Mouse (Mus musculus): ENCODE measurements around the gene Egln3. TPM values are rescaled to one million over a fixed set of nuclear protein-coding genes. Genes with fewer than 3 reads are reported as not detected.

Egln3 gene
- polyA plus RNA-seq, 1 experiment from 2014 or later: 16.5 TPM

DNA sequence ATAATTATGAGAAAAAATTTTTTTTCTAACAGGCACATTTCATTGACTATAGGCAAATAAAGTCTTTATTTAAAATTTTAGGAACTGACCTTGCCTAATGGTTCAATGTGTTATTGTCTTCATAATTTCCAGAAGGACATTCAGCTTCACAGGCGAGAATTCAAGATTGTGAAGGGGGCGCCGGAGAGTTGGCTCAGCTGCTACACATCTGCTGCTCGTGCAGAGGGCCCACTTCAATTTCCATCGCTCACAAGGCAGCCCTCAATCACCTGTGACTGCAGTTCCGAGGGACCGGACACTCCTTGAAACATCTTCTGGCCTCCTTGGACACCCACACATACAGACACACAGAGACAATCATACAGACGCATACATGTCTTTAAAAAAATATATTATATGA is 23.9 kb upstream of the Egln3 start:
- Histone ChIP-seq H3K4me3 (ENCODE audit: low read depth, low read length) (no peak overlapping the region), H3K36me3 (ENCODE audit: control insufficient read depth, insufficient read depth, low read length) (no peaks in the 10 kb centered on the region), H3K4me2 (ENCODE audit: low read depth, low read length) (no peak overlapping the region), H3K27ac (replicated peaks; ENCODE audit: low read depth, low read length) (no peak overlapping the region), H3K9ac (ENCODE audit: low read depth, low read length) (no peak overlapping the region), H3K9me3 (ENCODE audit: control insufficient read depth, low read length) (no peaks in the 10 kb centered on the region), H3K4me1 (ENCODE audit: control insufficient read depth, insufficient read depth, low read length) (no peaks in the 10 kb centered on the region), H3K27me3 (replicated peaks; ENCODE audit: control insufficient read depth, insufficient read depth, low read length) (no peaks in the 10 kb centered on the region)
- DNase-seq (ENCODE audit: low spot score) (no peak), ATAC-seq (ENCODE audit: low read depth) (no peak)
- 71% methylated on average over 8 of the region's 8 CpGs for WGBS

- no peak for ATAC-seq (ENCODE audit: low read depth)
- no peak overlapping the region for H3K4me2 ChIP-seq (ENCODE audit: low read depth, low read length)
- no peaks in the 10 kb centered on the region for H3K36me3 ChIP-seq (ENCODE audit: control insufficient read depth, insufficient read depth, low read length)
- 63% methylated on average over 2 of the region's 2 CpGs for WGBS
- H3K4me3 ChIP-seq (ENCODE audit: low read depth, low read length): no peak overlapping the region
- no peaks in the 10 kb centered on the region for H3K9me3 ChIP-seq (ENCODE audit: control insufficient read depth, low read length)
- H3K4me1 ChIP-seq (ENCODE audit: control insufficient read depth, insufficient read depth, low read length): no peaks in the 10 kb centered on the region
- no peak for DNase-seq (ENCODE audit: low spot score)
- H3K27me3 ChIP-seq (replicated peaks; ENCODE audit: control insufficient read depth, insufficient read depth, low read length): no peaks in the 10 kb centered on the region
- no peak overlapping the region for H3K27ac ChIP-seq (replicated peaks; ENCODE audit: low read depth, low read length)
- H3K9ac ChIP-seq (ENCODE audit: low read depth, low read length): no peak overlapping the region
Measured at GRCm38 (mm10) chr12:54226341-54226740, 22.7 kb upstream of the Egln3 start.

DNA sequence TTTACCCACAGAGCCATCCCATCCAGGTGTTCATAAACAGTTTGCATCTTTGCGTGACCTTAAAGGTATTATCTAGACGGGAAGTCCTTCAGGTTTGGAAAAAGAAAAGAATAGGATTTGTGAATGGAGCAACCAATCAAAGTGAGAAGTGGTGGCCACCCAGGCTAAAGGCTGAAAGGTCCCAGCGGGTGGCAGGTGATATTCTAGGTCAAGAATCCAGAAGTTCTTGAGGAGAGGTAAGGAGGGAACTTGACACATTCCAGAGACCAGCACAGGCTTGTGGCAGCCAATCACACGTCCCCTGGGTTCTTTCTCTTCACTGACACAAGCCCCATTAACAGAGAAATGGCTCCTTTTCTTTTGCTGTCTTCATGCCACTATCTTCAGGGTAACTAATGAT is 21.9 kb upstream of the Egln3 start:
- Histone ChIP-seq H3K36me3 (ENCODE audit: control insufficient read depth, insufficient read depth, low read length) (no peaks in the 10 kb centered on the region), H3K27ac (replicated peaks; ENCODE audit: low read depth, low read length) (no peak overlapping the region), H3K9ac (ENCODE audit: low read depth, low read length) (no peak overlapping the region), H3K9me3 (ENCODE audit: control insufficient read depth, low read length) (no peaks in the 10 kb centered on the region), H3K4me1 (ENCODE audit: control insufficient read depth, insufficient read depth, low read length) (no peaks in the 10 kb centered on the region), H3K4me2 (ENCODE audit: low read depth, low read length) (no peak overlapping the region), H3K4me3 (ENCODE audit: low read depth, low read length) (no peak overlapping the region), H3K27me3 (replicated peaks; ENCODE audit: control insufficient read depth, insufficient read depth, low read length) (no peaks in the 10 kb centered on the region)
- ATAC-seq (ENCODE audit: low read depth): no peak
- no peak for DNase-seq (ENCODE audit: low spot score)
- 72% methylated on average over 4 of the region's 4 CpGs for WGBS

DNA sequence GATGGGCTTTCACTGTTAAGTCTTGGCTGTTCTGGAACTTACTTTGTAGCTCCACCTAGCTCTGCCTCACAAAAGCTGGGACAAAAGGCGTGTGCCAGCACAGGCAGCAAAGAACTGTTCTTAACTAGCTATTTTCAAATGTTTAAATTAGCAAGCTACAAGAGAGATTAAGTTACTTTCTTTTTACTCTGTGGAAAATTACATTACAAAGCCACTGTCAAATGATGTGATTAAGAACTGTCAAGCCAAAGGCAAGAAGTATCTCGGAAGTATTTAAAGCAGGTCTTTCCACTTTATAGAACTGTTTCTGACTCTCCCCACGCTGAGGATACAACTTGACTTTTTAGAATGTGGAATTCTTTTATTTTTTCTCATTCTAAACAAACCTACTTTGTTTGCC is 21.4 kb upstream of the Egln3 start:
- Histone ChIP-seq H3K27me3 (replicated peaks; ENCODE audit: control insufficient read depth, insufficient read depth, low read length) (no peaks in the 10 kb centered on the region), H3K36me3 (ENCODE audit: control insufficient read depth, insufficient read depth, low read length) (no peaks in the 10 kb centered on the region), H3K4me1 (ENCODE audit: control insufficient read depth, insufficient read depth, low read length) (no peaks in the 10 kb centered on the region), H3K9ac (ENCODE audit: low read depth, low read length) (no peak overlapping the region), H3K27ac (replicated peaks; ENCODE audit: low read depth, low read length) (no peak overlapping the region), H3K9me3 (ENCODE audit: control insufficient read depth, low read length) (no peaks in the 10 kb centered on the region), H3K4me2 (ENCODE audit: low read depth, low read length) (no peak overlapping the region), H3K4me3 (ENCODE audit: low read depth, low read length) (no peak overlapping the region)
- DNase-seq (ENCODE audit: low spot score) (no peak), ATAC-seq (ENCODE audit: low read depth) (no peak)
- WGBS: 52% methylated on average over 3 of the region's 3 CpGs

GRCm38 (mm10) chr12:54222036-54222760 is 18.5 kb upstream of the Egln3 start:
- H3K9ac ChIP-seq (ENCODE audit: low read depth, low read length): no peak overlapping the region
- no peaks in the 10 kb centered on the region for H3K27me3 ChIP-seq (replicated peaks; ENCODE audit: control insufficient read depth, insufficient read depth, low read length)
- ATAC-seq (ENCODE audit: low read depth): no peak

DNA sequence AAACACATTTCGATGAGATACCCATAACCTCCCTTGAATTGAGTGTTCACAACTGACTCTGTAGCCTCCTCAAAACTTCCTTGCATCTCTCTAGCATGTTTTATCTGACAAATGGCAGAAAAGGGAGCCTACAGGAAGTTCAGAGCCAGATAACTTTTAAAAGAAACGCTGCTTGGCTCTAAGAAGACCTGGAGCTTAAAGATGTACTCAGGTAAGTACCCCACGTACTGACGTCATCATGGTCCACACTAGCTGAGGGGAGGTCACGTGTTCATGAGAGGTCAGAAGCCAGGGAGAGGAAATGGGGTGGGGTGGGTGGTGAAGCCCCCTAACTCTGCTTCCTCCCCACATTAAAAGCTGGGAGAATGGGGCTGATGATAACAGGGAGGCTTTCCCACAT is 13.0 kb upstream of the Egln3 start:
- Histone ChIP-seq H3K4me2 (ENCODE audit: low read depth, low read length) (no peak overlapping the region), H3K4me3 (ENCODE audit: low read depth, low read length) (no peak overlapping the region), H3K27ac (replicated peaks; ENCODE audit: low read depth, low read length) (no peak overlapping the region), H3K9me3 (ENCODE audit: control insufficient read depth, low read length) (no peaks in the 10 kb centered on the region), H3K9ac (ENCODE audit: low read depth, low read length) (no peak overlapping the region), H3K36me3 (ENCODE audit: control insufficient read depth, insufficient read depth, low read length) (no peaks in the 10 kb centered on the region), H3K4me1 (ENCODE audit: control insufficient read depth, insufficient read depth, low read length) (no peaks in the 10 kb centered on the region), H3K27me3 (replicated peaks; ENCODE audit: control insufficient read depth, insufficient read depth, low read length) (no peaks in the 10 kb centered on the region)
- DNase-seq (ENCODE audit: low spot score): no peak
- WGBS: 79% methylated on average over 5 of the region's 5 CpGs
- no peak for ATAC-seq (ENCODE audit: low read depth)

More at GRCm38 (mm10) chr12:54222036-54222760, 18.5 kb upstream of the Egln3 start:
- H3K4me2 ChIP-seq (ENCODE audit: low read depth, low read length): no peak overlapping the region
- H3K4me1 ChIP-seq (ENCODE audit: control insufficient read depth, insufficient read depth, low read length): no peaks in the 10 kb centered on the region
- H3K36me3 ChIP-seq (ENCODE audit: control insufficient read depth, insufficient read depth, low read length): no peaks in the 10 kb centered on the region
- no peaks in the 10 kb centered on the region for H3K9me3 ChIP-seq (ENCODE audit: control insufficient read depth, low read length)
- WGBS: 78% methylated on average over 12 of the region's 12 CpGs
- DNase-seq (ENCODE audit: low spot score): no peak
- no peak overlapping the region for H3K27ac ChIP-seq (replicated peaks; ENCODE audit: low read depth, low read length)
- no peak overlapping the region for H3K4me3 ChIP-seq (ENCODE audit: low read depth, low read length)

- DNase-seq (ENCODE audit: low spot score): no peak
- H3K36me3 ChIP-seq (ENCODE audit: control insufficient read depth, insufficient read depth, low read length): no peaks in the 10 kb centered on the region
- WGBS: 68% methylated on average over 6 of the region's 6 CpGs
- no peaks in the 10 kb centered on the region for H3K27me3 ChIP-seq (replicated peaks; ENCODE audit: control insufficient read depth, insufficient read depth, low read length)
- no peak overlapping the region for H3K4me2 ChIP-seq (ENCODE audit: low read depth, low read length)
- H3K4me3 ChIP-seq (ENCODE audit: low read depth, low read length): no peak overlapping the region
- no peak overlapping the region for H3K9ac ChIP-seq (ENCODE audit: low read depth, low read length)
- no peaks in the 10 kb centered on the region for H3K9me3 ChIP-seq (ENCODE audit: control insufficient read depth, low read length)
- H3K4me1 ChIP-seq (ENCODE audit: control insufficient read depth, insufficient read depth, low read length): no peaks in the 10 kb centered on the region
- no peak for ATAC-seq (ENCODE audit: low read depth)
- no peak overlapping the region for H3K27ac ChIP-seq (replicated peaks; ENCODE audit: low read depth, low read length)
Measured at GRCm38 (mm10) chr12:54214426-54214825, 10.8 kb upstream of the Egln3 start.

GRCm38 (mm10) chr12:54213871-54214270 is 10.2 kb upstream of the Egln3 start:
- Histone ChIP-seq H3K9me3 (ENCODE audit: control insufficient read depth, low read length) (no peaks in the 10 kb centered on the region), H3K9ac (ENCODE audit: low read depth, low read length) (no peak overlapping the region), H3K36me3 (ENCODE audit: control insufficient read depth, insufficient read depth, low read length) (no peaks in the 10 kb centered on the region), H3K4me3 (ENCODE audit: low read depth, low read length) (no peak overlapping the region), H3K4me1 (ENCODE audit: control insufficient read depth, insufficient read depth, low read length) (peaks cover 4% of the 10 kb centered on the region; the same call in 1 of the 2 replicates), H3K27ac (replicated peaks; ENCODE audit: low read depth, low read length) (no peak overlapping the region), H3K4me2 (ENCODE audit: low read depth, low read length) (no peak overlapping the region), H3K27me3 (replicated peaks; ENCODE audit: control insufficient read depth, insufficient read depth, low read length) (no peaks in the 10 kb centered on the region)
- DNase-seq (ENCODE audit: low spot score) (no peak), ATAC-seq (ENCODE audit: low read depth) (no peak)
- WGBS: 73% methylated on average over 4 of the region's 4 CpGs

DNA sequence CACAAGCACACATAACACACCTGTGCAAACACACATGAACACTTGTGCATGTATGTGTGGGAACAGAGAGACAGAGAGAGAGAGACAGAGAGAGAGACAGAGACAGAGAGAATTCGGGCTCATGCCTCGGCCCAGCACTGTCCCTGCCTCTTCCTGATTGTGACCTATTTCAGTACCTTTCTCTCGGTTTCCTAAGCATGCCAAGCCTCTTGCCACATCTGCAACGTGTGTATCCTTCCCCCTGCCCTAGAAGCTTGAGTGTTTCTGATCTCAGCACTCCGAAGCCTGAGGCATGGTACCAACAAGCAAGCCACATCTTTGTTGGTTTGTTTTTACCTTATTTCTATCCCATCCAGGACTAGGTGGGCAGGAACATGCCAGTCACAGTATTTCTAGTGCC is 9.6 kb upstream of the Egln3 start:
- no peak for ATAC-seq (ENCODE audit: low read depth)
- Histone ChIP-seq H3K9ac (ENCODE audit: low read depth, low read length) (no peak overlapping the region), H3K9me3 (ENCODE audit: control insufficient read depth, low read length) (no peaks in the 10 kb centered on the region), H3K4me1 (ENCODE audit: control insufficient read depth, insufficient read depth, low read length) (peaks cover 4% of the 10 kb centered on the region; the same call in 1 of the 2 replicates), H3K27me3 (replicated peaks; ENCODE audit: control insufficient read depth, insufficient read depth, low read length) (no peaks in the 10 kb centered on the region), H3K27ac (replicated peaks; ENCODE audit: low read depth, low read length) (no peak overlapping the region), H3K4me2 (ENCODE audit: low read depth, low read length) (no peak overlapping the region), H3K4me3 (ENCODE audit: low read depth, low read length) (no peak overlapping the region), H3K36me3 (ENCODE audit: control insufficient read depth, insufficient read depth, low read length) (no peaks in the 10 kb centered on the region)
- 61% methylated on average over 5 of the region's 5 CpGs for WGBS
- no peak for DNase-seq (ENCODE audit: low spot score)

Measured in embryonic facial prominence, embryonic 14.5 days (tissue).